Mouse (Mus musculus): Measurements from ENCODE around the gene Kcnh1. TPM values are rescaled to one million over a fixed set of nuclear protein-coding genes. Genes with fewer than 3 reads are reported as not detected.

The Kcnh1 gene
- polyA plus RNA-seq, 1 experiment from 2014 or later, result not detected

- ATAC-seq (ENCODE audit: insufficient read depth), result no peak
- 40% methylated on average over 2 of the region's 2 CpGs for WGBS (ENCODE audit: insufficient replicate concordance)
- no peaks in the 10 kb centered on the region for H3K36me3 ChIP-seq (replicated peaks)
- no peaks in the 10 kb centered on the region for H3K27me3 ChIP-seq
- no peak overlapping the region for H3K27ac ChIP-seq (replicated peaks)
- H3K4me3 ChIP-seq (replicated peaks), result no peak overlapping the region
- no peaks in the 10 kb centered on the region for H3K4me1 ChIP-seq (replicated peaks)
- H3K9me3 ChIP-seq (replicated peaks), result no peaks in the 10 kb centered on the region
- H3K4me2 ChIP-seq, result no peak overlapping the region
- H3K9ac ChIP-seq, result no peak overlapping the region
Measured at GRCm38 (mm10) chr1:192497505-192497904, 306.9 kb downstream of the Kcnh1 start.

- H3K9ac ChIP-seq, result no peak overlapping the region
- H3K9me3 ChIP-seq (replicated peaks), result no peaks in the 10 kb centered on the region
- no peaks in the 10 kb centered on the region for H3K36me3 ChIP-seq (replicated peaks)
- H3K4me2 ChIP-seq, result no peak overlapping the region
- H3K4me3 ChIP-seq (replicated peaks), result no peak overlapping the region
- no peaks in the 10 kb centered on the region for H3K4me1 ChIP-seq (replicated peaks)
- WGBS (ENCODE audit: insufficient replicate concordance), result 51% methylated on average over 9 of the region's 9 CpGs
- no peaks in the 10 kb centered on the region for H3K27me3 ChIP-seq
- no peak for ATAC-seq (ENCODE audit: insufficient read depth)
- H3K27ac ChIP-seq (replicated peaks), result no peak overlapping the region
Measured at GRCm38 (mm10) chr1:192502016-192502415, 311.4 kb downstream of the Kcnh1 start.

DNA sequence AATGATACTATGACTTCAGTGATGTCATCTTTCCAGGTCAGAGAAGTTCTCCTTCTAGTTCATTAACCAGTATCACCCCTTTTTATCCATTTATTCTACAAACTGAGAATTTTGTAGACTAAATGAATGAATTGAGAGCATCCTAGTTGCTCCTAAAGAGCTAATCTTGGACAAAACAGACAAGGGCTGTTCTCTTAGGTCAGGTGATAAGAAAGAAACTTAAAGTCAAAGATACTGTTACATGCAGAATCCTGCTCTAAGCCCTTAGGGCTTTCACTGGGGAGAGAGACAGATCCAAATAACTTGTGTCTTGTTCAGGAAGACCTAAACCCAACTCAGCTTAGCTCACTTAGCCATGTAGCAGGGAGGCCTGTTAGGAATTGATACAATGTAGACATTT is 312.3 kb downstream of the Kcnh1 start:
- H3K4me2 ChIP-seq, result no peak overlapping the region
- H3K27ac ChIP-seq (replicated peaks), result no peak overlapping the region
- no peak overlapping the region for H3K4me3 ChIP-seq (replicated peaks)
- no peaks in the 10 kb centered on the region for H3K9me3 ChIP-seq (replicated peaks)
- H3K27me3 ChIP-seq, result no peaks in the 10 kb centered on the region
- H3K4me1 ChIP-seq (replicated peaks), result no peaks in the 10 kb centered on the region
- no peaks in the 10 kb centered on the region for H3K36me3 ChIP-seq (replicated peaks)
- H3K9ac ChIP-seq, result no peak overlapping the region
- no peak for ATAC-seq (ENCODE audit: insufficient read depth)

GRCm38 (mm10) chr1:192503651-192504050 is 313.1 kb downstream of the Kcnh1 start:
- no peaks in the 10 kb centered on the region for H3K27me3 ChIP-seq
- no peak overlapping the region for H3K27ac ChIP-seq (replicated peaks)
- H3K4me2 ChIP-seq, result no peak overlapping the region
- no peaks in the 10 kb centered on the region for H3K4me1 ChIP-seq (replicated peaks)
- ATAC-seq (ENCODE audit: insufficient read depth), result no peak
- no peaks in the 10 kb centered on the region for H3K36me3 ChIP-seq (replicated peaks)
- 59% methylated on average over 4 of the region's 4 CpGs for WGBS (ENCODE audit: insufficient replicate concordance)
- H3K9me3 ChIP-seq (replicated peaks), result no peaks in the 10 kb centered on the region
- no peak overlapping the region for H3K9ac ChIP-seq
- no peak overlapping the region for H3K4me3 ChIP-seq (replicated peaks)

- no peaks in the 10 kb centered on the region for H3K27me3 ChIP-seq
- no peak overlapping the region for H3K27ac ChIP-seq (replicated peaks)
- H3K9ac ChIP-seq, result no peak overlapping the region
- H3K4me1 ChIP-seq (replicated peaks), result no peaks in the 10 kb centered on the region
- no peak overlapping the region for H3K4me2 ChIP-seq
- H3K9me3 ChIP-seq (replicated peaks), result no peaks in the 10 kb centered on the region
- no peaks in the 10 kb centered on the region for H3K36me3 ChIP-seq (replicated peaks)
- 80% methylated on average over 1 of the region's 1 CpGs for WGBS (ENCODE audit: insufficient replicate concordance)
- no peak for ATAC-seq (ENCODE audit: insufficient read depth)
- no peak overlapping the region for H3K4me3 ChIP-seq (replicated peaks)
Measured at GRCm38 (mm10) chr1:192512821-192513220, 322.2 kb downstream of the Kcnh1 start.

DNA sequence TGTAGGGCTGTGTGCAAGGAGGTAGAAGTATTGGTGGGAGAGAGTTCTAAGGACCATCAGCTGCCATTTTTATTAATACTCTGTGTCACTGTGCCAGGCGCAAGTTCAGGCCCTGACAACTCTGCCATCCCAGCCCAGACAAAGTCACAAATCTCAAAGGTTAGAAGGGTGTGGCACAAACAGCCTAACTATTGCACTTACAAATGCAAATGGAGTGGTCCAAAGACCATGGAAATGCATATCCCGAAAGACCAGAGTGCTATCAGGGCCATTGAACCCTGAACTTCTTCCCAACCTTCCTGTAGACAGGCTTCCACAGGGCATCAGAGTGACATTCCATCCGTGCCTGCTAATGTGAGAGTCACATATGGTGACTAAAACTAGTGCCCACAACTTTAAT is 324.8 kb downstream of the Kcnh1 start:
- Histone ChIP-seq H3K9me3 (replicated peaks) (no peaks in the 10 kb centered on the region), H3K4me3 (replicated peaks) (no peak overlapping the region), H3K4me1 (replicated peaks) (no peaks in the 10 kb centered on the region), H3K27ac (replicated peaks) (no peak overlapping the region), H3K36me3 (replicated peaks) (no peaks in the 10 kb centered on the region), H3K27me3 (no peaks in the 10 kb centered on the region), H3K4me2 (no peak overlapping the region), H3K9ac (no peak overlapping the region)
- no peak for ATAC-seq (ENCODE audit: insufficient read depth)
- WGBS (ENCODE audit: insufficient replicate concordance), result 59% methylated on average over 3 of the region's 3 CpGs

DNA sequence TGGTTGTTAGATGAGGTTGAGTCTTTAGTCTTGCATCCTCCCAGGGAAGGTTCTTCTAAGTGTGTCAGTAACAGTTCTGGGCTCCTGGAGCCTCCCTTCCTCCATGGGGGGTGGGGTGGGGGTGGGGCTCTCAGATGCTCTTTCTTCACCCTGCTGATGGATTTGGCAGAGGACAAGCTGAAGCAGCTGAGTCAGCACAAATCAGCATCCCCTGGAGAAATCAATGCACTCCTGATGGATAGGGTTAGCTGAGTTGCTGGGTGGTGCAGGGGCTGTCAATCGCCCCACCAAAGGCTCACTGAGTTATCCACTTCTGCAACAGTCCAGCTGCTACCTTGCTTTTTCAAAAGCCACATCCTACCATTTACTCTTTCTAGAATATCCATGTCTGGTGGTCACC is 329.1 kb downstream of the Kcnh1 start:
- H3K36me3 ChIP-seq (replicated peaks), result no peaks in the 10 kb centered on the region
- 44% methylated on average over 1 of the region's 1 CpGs for WGBS (ENCODE audit: insufficient replicate concordance)
- no peak for ATAC-seq (ENCODE audit: insufficient read depth)

DNA sequence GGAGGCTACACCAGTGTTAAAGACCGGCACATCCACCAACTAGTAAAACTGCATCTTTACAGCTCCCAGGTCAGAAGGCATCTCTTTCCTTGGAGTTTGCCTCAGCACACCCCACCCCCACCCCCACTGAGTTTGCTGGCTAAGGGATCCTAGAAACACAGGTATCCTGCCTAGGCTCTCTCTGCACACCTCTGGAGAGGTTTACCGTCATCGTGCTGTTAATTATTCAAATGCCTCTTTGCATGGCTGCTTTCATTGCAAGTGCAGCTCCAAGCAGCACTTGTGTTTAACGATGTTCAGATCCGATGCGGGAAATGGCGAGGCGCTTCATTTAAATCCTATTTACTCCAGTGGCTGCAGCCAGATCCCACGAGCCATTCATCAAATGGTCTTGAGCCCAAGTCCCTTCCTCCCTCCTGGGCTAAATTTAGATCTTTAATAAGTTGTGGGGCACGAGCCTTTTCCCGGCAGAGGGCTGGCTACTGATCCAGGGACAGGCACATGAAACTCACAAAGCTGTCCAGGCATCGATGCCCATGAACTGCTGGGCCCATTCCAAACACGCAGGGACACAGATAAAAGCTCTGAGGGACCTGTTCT is 330.4 kb downstream of the Kcnh1 start:
- Histone ChIP-seq H3K27me3 (no peaks in the 10 kb centered on the region), H3K4me1 (replicated peaks) (no peaks in the 10 kb centered on the region), H3K27ac (replicated peaks) (no peak overlapping the region), H3K9ac (no peak overlapping the region), H3K9me3 (replicated peaks) (no peaks in the 10 kb centered on the region), H3K36me3 (replicated peaks) (no peaks in the 10 kb centered on the region), H3K4me2 (no peak overlapping the region), H3K4me3 (replicated peaks) (no peak overlapping the region)
- WGBS (ENCODE audit: insufficient replicate concordance), result 54% methylated on average over 13 of the region's 13 CpGs
- no peak for ATAC-seq (ENCODE audit: insufficient read depth)

More for the DNA sequence above, 329.1 kb downstream of the Kcnh1 start:
- Histone ChIP-seq H3K27me3 (no peaks in the 10 kb centered on the region), H3K9ac (no peak overlapping the region), H3K9me3 (replicated peaks) (no peaks in the 10 kb centered on the region), H3K4me1 (replicated peaks) (no peaks in the 10 kb centered on the region), H3K4me2 (no peak overlapping the region), H3K4me3 (replicated peaks) (no peak overlapping the region), H3K27ac (replicated peaks) (no peak overlapping the region)

DNA sequence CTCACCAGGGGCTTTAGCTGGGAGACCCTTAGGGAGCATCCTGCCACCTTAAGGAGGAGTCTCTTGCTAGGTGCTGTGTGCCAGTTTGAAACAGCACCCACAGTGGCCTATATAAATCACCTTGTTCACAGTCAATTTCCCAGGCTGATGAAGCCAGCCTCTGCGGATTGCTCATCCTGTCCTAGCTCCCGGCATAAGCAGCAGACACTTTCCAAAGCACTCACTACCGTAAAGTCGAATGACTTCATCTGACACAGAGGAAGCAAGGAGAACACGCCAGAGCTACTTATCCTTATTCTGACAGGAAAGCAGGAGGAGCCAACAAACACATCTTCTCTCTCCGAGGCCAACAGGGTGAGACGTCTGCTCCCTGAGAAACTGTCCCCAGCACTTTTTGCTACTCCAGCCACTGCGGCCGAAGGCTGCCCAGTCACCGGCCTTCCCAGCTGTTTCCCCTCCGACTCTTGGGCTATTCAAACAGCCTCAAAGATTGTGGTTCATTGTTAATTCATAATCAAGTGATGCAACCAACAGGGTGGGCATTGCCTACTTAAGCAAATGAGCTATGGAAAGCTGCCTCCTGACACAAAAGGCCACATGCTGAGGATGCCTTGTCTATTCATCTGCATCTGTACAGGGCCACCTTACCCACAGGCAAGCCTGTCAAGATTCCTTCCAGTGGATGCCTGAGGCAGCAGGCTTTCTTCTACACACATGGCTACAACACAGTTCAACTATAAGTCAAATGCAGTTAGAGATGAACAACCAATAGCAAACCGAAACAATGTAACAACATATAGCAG is 332.0 kb downstream of the Kcnh1 start:
- Histone ChIP-seq H3K9ac (no peak overlapping the region), H3K4me1 (replicated peaks) (no peaks in the 10 kb centered on the region), H3K9me3 (replicated peaks) (no peaks in the 10 kb centered on the region), H3K27me3 (no peaks in the 10 kb centered on the region), H3K4me3 (replicated peaks) (no peak overlapping the region), H3K27ac (replicated peaks) (no peak overlapping the region), H3K36me3 (replicated peaks) (no peaks in the 10 kb centered on the region), H3K4me2 (no peak overlapping the region)
- WGBS (ENCODE audit: insufficient replicate concordance), result 60% methylated on average over 12 of the region's 12 CpGs
- ATAC-seq (ENCODE audit: insufficient read depth), result no peak

- no peak overlapping the region for H3K9ac ChIP-seq
- no peaks in the 10 kb centered on the region for H3K9me3 ChIP-seq (replicated peaks)
- 64% methylated on average over 14 of the region's 14 CpGs for WGBS (ENCODE audit: insufficient replicate concordance)
- H3K4me1 ChIP-seq (replicated peaks), result no peaks in the 10 kb centered on the region
- no peak overlapping the region for H3K4me2 ChIP-seq
- H3K36me3 ChIP-seq (replicated peaks), result no peaks in the 10 kb centered on the region
- no peak overlapping the region for H3K27ac ChIP-seq (replicated peaks)
- no peak overlapping the region for H3K4me3 ChIP-seq (replicated peaks)
- ATAC-seq (ENCODE audit: insufficient read depth), result no peak
- H3K27me3 ChIP-seq, result no peaks in the 10 kb centered on the region
Measured at GRCm38 (mm10) chr1:192525711-192526350, 335.3 kb downstream of the Kcnh1 start.

GRCm38 (mm10) chr1:192531490-192532146 is 341.0 kb downstream of the Kcnh1 start:
- Histone ChIP-seq H3K4me2 (no peak overlapping the region), H3K4me3 (replicated peaks) (no peak overlapping the region), H3K27me3 (no peaks in the 10 kb centered on the region), H3K27ac (replicated peaks) (no peak overlapping the region), H3K36me3 (replicated peaks) (no peaks in the 10 kb centered on the region), H3K9me3 (replicated peaks) (no peaks in the 10 kb centered on the region), H3K4me1 (replicated peaks) (no peaks in the 10 kb centered on the region; the same call in 1 of the 2 replicates), H3K9ac (no peak overlapping the region)
- WGBS (ENCODE audit: insufficient replicate concordance), result 25% methylated on average over 2 of the region's 2 CpGs
- no peak for ATAC-seq (ENCODE audit: insufficient read depth)

All from liver, embryonic 15.5 days (tissue).